Mouse (Mus musculus) heart, adult 18-20 months (tissue): ENCODE results near the gene Shkbp1. TPM values are rescaled to one million over a fixed set of nuclear protein-coding genes. Genes with fewer than 3 reads are reported as not detected.
A peak's percentile ranks its signal among the peaks of the same experiment; 100 is the strongest.

ENCODE experiments used
- DNase-seq, 2 experiments: peaks; one replicate each; pipeline ENCODE4 v3.0.0; 2021 to 2022; ENCODE audit warnings: mixed read lengths in 1 of 2
- total RNA-seq, 2 experiments: library from RNA; stranded (reverse); gene quantifications; 2 replicates each; pipeline ENCODE4 v1.2.3; 2021

Gene Shkbp1
- total RNA-seq, 2 experiments from 2014 or later = 5.6 to 6.3 TPM

DNA sequence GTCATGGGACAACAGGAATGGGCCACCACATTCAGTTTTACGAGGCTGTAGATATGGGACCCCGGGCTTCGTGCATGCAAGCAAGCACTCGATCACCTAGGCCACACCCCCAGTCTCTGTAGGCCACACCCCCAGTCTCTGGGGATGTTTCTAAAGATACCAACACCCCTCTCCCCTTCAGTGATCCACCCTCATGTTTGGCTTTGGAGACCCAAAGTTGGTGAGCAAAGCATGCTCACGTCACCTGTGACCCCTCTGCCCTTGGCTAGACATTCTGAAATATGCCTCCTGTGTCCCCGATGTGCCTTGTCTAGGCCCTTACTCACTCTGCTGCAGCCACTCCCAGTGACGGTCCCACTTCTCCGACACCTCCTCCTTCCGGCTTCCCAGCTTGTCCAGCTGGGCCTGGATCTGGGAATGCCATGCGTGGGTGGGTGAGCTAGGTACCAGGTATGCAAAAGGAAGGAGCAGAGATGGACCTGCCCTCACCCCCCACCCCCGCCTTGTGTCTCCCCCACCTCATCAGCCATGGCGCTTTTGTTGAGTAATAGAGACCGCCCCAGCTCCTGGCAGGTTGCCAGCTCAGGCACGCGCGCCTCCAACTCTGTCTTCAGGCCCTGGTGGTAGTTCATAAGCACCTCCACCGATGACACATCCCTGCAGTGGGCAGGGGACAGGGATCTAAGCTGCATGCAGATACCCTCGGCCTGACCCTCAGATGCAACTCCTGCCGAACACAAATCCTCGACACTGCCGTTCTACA, 10.4 kb upstream of the Shkbp1 start:
- DNase-seq = no peak

DNA sequence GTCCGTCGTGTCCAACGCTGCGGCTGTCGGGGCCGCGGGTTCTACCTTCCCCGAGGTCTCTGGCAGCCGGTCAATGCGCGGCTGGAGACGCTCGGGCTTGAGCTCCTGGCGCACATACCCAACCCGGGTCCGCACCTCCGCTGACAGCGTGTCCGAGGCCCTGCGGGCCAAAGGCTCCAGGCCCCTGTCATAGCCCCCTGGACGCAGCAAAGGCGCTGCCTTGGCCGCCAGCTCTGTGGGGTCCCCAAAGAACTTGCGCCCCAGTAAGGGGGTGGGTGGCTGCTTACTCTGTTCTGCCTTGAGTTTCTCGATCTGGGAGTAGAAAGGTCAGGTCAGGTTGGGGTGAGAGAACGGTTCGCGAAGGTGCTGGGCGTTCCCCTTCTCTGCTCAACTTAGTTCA, 8.6 kb upstream of the Shkbp1 start:
- DNase-seq = no peak

DNA sequence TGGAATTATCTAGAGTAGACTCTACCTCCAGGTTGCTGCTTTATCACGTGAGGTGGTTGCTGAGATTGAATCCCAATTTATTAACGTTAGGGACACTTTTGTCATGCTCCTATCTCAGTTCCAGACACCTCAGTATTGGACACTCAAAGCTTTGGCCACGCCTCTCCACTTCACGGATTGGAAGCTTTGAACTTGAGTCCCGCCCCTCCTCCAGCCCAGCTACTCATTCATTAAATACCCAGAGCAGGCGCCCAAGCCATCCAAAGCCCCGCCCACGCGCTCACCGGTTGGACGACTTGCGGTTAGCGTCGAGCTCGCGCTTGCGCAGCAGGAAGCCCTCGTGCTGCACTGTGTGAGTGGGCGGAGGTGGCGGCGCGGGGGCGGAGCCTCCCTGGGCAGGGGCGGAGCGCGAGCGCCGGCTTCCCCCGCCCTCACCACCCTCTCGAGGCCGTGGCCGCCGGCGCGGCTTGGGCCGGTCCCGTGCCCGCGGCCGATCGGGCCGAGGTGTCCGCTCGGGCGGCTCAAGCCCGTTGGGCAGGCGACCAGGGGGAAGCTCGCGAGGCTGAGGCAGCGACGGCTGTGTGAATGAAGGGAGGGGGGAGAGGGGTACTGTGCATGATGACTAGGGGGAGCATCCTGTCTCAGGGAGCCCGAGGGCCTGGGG, 5.6 kb upstream of the Shkbp1 start:
- DNase-seq = peak; percentile 98 to 99

DNA sequence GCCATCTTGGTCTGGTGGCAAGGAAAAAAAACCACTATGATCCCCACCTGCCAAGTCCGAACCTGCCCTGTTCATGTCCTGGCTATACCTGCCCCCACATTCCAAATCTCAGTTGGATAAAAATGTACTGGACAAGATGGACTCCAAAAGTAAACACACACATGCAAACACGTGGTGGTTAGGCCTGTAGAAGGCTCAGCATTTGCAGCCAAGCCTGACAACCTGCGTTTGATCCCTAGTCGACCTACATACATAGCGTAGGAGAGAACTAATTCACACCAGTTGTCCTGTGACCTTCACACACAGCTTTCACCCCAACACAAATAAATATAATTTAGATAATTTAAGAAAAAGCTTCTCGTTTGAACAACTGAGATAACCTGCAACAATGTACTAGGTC, 4.9 kb upstream of the Shkbp1 start:
- DNase-seq = no peak

DNA sequence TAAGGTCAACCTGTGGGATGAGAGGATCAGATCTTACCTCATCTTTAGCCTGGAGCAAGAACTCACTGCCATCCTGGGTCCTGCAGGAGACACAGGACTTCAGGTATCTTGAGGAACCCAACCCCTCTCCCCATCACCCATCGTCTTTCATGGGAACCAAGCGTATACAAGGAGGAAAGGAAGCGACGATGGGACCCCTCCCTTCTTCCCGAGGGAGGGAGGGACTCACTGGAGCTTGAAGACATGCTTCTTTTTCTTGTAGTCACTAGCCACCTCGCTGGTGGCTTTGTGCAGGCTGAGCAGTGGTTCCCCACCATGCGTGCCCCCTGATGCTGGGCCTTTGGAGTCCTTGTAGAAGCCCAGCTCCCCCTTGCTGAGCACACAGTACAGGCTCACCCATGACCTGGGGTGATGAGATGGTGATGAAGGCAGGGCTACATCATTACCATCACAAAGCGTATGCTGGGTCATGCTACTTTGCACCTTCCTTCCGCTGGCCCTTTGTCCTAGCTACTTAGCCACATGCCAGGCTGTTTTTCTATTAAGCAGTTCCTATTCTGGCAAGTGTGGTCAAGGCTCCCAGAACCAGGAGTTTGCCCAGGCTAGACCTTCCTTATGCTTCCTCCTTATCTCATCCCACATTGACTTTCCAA, 4.0 kb upstream of the Shkbp1 start:
- no peak for DNase-seq

DNA sequence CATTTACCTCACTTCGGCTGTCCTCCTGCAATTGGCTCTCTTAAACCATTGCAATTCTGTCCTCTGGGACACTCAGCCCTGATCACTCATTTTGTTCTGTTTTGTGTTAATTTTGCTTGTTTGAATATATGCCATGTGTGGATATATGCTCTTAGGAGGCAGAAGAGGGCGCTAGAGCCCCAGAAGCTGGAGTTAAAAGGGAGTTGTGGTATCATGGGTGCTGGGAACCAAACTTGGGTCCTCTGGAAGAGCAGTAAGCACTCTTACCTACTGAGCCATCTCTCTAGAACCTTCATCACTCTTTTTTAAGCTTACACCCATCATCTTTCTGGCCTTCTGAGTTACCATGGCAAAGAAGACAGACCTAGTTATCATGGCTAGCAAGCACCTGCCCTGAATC, 3.3 kb upstream of the Shkbp1 start:
- no peak for DNase-seq

DNA sequence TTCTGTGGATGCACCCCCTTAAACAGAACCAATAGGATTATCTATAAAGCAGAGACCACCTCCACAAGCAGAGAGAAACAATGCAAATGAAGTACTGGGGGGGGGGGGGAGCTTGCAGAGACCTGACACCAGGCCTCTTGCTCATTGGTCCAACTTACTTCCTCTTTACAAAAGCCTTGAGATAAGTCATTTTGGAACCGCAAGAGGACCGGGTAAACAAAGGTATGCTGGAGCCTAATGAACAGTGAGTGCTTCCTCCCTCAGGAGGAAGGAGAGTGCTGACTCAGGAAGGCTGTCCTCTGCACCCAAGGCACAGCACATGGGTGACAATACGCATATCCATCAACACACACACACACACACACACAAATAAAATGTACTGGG, 1.8 kb upstream of the Shkbp1 start:
- no peak for DNase-seq

DNA sequence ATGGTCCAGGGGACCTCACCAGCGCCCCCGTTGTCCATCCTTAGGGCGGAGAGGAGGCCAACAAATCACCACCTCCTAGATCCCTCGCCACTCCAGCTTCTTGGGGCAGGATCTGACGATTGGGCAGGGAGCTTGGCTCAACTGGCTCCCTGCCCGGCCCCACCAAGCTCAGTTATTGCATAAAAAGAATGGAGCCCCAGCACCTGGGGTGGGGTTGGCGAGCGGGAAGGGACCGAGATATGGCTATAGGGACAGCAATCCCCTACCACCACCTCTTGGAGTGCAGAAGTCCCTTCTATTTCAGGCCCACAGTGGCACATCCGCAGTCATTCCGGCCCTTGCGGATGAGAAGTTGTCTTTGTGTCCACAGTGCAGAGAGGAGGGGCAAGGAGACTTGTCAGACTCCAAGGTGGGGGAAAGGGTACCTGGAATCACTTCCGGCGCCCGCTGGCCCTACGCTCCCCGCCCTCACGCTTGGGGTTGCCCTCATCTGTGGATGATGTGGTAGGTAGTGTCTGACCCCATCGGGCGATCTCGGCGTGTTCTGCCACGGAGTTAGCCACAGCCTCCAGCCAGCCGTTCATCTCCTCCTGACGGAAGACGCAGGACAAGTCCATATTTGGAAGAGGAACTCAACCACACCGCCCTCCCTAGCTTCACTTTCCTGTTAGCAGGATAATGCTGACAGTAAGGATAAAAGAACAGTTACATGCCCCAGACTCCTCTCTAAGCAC, 1.2 kb upstream of the Shkbp1 start, which contains the start of gene Gm20479:
TSS of gene Gm20479 (minus strand) at position 559 of the 734 bp plus-strand sequence.
- peak; percentile 35 to 44 for DNase-seq

DNA sequence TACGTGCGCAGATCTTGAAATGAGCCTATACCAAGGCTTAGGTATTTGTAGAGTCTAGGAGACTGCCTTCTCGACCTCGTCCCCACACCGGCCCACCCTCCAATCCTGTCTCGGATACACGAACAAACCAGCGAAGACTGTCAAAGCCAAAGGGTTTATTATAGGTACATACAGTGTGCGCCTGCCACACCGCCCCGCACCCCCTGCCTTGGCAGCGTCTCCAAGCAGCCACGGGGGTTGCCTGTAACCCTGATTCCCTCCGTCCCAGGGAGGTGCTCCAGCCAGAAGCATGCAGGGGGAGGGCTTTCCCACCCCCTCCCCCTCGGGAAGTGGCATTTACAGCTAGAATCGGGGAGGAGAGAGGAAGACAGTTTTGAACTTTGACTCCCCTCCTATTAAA, 429 bp upstream of the Shkbp1 start:
- DNase-seq = peak in 1 of 2 experiments; percentile 62

DNA sequence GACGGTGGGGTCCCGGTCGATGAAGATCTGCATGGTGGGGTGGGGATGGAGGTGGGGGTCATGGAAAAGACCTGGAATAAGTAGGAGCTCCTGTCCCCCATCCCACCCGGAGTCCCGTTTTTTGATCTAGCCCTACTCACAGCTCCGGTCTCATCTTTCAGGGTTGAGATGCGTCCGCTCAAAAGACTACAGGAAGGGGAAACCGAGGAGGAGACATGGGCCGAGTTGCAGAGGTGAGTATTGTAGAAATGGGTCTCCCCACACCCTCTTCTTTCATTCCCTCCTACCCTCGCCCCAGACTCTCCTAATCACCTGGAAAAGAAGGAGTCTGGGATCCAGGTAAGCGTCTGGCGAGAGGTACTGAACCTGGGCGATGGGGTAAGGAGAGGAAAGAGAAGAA, 558 bp downstream of the Shkbp1 start:
- no peak for DNase-seq

DNA sequence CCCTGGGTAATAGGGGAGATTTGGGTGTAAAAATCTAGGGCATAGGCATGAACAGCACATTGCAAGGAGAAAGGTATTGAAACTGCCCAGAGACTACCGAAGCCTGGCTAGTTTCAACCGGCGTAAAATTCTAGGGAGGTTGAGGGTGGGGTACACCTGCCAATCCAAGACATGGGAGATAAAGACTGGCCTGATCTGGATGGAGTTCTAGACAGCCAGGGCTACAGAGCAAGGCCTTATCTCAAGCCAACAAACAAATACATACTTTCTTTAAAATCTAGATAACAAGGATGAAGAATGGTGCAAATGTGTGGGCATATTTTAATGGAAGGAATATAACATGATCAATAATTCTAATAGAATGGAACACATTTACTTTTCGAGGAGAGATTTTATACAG, 1.0 kb downstream of the Shkbp1 start:
- no peak for DNase-seq

DNA sequence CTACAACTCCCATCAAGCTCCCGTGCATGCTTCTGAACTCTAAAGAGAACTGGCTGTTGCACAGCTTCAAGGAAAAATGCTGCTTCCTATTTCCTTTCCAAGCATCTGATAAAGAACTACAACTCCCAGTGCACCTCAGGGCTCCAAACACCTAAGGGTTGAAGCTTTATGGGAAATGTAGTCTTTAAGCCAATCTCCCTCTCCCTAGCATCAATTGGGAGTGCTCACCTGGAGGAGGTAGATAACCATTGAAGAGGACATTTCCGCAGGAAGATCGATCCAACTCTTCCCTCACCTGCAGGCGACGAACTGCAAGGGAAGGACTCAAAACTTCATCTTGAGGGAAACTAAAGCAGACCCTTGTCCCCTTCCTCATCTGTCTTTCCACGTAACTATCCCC, 1.7 kb downstream of the Shkbp1 start:
- peak; percentile 65 to 76 for DNase-seq

DNA sequence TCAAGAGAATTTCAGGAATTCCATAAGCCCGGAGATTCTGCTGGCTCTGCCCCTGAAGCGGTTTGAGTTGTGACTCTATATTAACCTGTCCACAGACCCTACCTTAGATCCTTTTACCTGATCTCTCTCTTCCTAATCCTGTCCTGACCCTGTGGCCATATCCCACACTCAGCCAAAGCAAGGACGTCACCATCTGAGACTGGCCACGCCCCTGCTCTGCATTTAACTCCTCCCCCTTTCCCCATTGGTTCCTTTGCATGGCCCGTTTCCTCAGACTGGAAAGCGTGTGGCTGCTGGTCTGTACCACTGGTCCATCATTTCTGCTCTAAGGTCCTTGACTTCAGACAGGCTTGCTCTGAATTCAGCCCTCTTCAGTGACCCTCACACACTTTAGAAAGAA, 10.4 kb downstream of the Shkbp1 start:
- DNase-seq = no peak

DNA sequence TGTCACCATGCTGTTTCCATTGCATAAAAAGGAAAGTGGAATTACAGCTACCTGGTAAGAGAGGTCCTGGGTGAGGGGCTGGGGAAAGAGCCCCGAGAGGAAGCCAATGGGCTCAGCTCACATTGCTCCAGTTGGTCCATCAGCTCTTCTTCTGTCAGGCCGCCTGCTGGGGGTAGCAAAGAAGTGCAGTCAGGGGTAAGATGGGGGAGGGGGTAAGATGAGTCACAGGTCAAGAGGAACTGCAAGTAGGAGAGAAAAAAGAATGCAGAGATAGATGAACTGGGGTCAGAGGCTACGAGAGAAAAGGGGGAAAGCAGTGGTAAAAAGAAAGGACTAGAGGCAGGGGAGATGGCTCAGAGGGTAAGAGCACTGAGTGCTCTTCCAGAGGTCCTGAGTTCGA, 13.2 kb downstream of the Shkbp1 start:
- no peak for DNase-seq

DNA sequence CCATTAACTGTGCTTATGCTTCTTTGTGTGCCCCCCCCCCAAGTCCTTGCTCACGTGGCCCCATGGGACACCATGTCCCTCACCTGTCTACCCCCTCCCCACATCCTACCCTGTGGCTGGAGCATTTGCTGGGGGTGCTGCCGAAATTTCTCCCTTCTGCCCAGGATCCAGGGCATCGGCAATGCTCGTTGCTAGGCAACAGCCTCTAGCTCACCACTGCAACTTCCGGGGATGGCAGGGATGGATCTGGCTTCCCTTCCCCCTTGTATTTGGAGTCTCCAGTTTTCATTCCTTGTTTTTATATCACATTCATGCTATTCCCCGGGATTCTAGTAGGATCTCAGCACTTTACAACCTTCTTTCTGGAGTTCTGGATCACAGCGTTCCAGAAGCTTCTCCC, 16.3 kb downstream of the Shkbp1 start:
- DNase-seq = no peak

DNA sequence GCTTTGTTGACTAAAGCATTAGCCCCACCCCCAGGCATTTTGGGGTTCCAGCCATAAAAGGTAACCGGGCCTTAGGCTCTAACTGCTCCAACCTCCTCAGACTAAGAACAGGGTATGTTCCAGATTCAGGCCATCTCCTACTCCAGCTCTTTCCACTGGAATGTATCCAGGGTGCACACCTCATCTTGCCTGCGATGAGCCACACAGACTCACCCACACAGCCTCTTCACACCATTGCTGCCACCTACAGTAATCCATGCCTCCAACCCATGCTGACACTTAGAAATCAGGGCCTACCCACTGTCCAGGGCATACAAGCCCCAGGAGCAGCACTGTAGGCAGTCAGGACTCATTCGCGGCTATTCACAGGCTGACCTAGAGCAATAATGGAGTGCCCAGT, 16.7 kb downstream of the Shkbp1 start:
- no peak for DNase-seq

DNA sequence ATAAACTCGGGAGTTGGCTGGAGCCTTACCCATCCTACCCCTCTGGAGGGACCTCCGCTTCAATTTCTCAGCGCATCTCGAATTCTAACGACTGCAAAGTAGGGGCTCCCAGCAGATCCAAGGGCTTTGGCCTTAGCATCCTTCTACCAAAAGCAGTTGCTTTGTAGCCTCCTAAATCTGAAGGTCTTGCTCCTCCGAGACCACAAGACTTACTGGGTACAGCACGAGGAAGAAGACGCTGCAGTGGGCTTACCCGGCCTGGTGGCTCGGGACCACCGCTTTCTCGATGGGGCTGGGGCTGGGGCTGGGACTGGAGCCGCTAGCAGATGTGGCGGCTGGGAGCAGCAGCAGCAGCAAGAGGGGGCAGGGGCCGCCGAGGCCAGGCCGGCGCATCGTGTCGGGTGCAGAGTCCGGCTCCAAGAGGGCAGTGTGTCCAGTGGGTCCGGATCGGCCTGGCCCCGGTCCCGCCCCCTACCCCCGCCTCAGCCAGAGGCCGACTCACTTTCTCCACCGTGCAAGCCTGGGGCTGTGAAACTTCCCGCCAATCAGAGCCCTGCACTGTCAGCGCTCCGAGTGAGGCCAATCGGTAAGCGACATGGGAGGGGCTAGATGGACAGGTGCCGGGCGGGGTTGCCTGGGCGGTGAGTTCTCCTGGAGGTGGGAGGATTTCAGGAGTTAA, 18.5 kb downstream of the Shkbp1 start, which contains the start of gene Ltbp4:
TSS of gene Ltbp4 (minus strand) at position 518 of the 679 bp plus-strand sequence.
- no peak for DNase-seq

DNA sequence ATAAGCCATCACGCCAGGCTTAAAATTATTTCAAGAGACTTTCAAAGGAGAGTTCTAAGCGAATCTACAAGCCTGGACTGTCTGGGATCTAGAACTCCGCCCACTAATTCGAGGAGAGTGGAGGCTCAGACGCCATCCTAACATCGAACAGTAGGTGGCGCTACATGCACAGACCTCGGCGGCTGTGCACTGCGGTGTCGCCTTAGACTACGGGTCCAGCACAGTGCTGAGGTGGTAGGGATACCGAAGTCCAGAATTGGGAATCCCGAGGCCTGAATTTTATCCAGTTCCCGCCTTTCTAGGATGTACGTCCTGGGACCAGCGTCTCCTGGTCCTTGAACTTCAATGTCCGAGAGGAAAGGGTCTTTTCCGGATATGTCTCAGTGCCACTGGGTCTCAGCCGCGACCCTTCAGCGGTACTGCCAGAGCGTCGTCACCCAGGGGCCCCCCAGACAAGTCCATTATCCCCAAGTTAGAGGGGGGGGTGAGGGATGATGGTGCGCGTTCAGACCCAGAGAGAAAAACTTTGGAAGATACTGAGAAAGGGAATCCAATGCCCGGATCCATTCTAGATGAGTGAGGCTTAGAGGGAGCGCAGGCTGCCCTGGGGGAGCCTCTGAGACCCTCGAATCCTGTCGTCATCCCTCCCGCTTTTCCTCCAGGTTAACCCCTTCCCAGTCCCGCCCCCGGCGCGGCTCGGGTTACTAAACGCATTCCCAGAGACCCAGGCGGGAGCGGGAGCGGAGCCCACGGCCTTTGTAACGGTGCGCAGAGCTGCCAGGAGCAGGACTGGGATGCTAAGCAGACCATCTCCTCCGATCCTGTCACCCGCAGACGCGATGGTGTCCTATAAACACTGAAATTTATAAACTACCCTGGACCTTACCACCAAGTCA, 19.6 kb downstream of the Shkbp1 start:
- peak; percentile 92 to 95 for DNase-seq

DNA sequence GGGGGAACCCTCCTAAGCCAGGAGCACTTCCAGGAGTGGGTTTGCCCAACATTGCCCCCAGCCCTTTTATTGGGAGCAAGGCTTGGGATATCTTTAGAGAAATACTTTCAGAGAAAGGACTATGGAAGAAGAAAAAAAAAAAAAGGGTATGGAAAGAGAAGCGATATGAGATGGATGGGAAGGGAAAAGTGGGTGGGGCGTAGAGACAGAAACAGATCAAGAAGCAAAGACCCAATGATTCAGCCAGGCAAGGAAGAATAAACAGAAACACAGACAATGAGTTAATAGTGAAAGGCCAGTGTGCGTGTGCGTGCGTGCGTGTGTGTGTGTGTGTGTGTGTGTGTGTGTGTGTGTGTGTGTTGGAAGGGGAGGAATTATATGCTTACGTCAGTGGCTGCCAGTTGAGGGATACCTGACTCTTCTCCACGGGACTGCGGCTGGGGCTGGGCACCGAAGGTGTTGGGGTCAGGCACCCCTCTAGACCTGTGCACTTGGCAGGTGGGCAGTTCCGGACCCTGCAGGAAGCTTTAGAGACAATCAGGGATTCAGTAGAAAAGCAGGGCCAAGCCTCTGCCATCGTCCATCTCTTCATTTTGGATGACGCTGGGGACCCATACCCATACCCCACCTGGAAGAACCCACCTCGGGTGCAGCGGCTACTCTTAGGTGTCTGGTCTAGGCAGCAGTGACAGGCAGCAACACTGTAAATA, 20.7 kb downstream of the Shkbp1 start:
- no peak for DNase-seq

DNA sequence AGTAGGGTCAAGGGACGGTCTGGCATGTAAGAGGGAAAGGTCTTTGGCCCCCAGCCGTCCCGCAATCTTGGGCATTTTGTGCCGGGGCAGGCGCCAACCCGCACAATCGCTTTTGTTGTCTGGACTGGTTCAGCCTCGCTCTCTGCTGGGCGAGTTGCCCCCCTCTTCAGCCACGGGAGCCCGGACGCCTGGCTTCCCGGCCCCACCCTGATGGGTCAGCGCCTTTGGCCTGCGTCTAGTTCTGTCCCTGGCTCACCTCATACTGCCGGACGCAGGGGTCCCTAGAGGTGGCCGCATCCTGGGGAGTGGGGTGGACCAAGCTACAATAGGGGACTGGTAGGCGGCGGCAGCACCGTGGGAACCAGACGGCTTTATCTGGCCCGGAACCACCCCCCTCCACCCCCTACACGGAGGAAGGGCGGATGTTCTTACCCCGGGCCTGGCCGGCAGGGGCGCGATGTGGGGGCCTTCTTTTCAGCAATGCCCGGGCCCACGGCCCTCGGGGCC, 21.4 kb downstream of the Shkbp1 start:
- peak; percentile 83 to 91 for DNase-seq
